Mouse (Mus musculus) small intestine, adult 2 months (tissue): ENCODE measurements around the gene Amer3.

Experiments
- CTCF ChIP-seq: fragments of 200-500 bp; IDR thresholded peaks from 2 replicates; pipeline ENCODE4 v1.5.1; 2012; ENCODE audit warnings: low read depth, mild to moderate bottlenecking, control low read depth, inconsistent platforms, low read length, moderate library complexity, mixed read lengths; ENCODE audit not compliant: insufficient replicate concordance, insufficient read length; ENCODE audit errors: extremely low read depth
- POLR2A ChIP-seq: fragments of 200-500 bp; IDR thresholded peaks from 2 replicates; pipeline ENCODE4 v1.6.1; 2012; ENCODE audit warnings: low read depth, mild to moderate bottlenecking, control low read depth, inconsistent platforms, low read length, moderate library complexity

DNA sequence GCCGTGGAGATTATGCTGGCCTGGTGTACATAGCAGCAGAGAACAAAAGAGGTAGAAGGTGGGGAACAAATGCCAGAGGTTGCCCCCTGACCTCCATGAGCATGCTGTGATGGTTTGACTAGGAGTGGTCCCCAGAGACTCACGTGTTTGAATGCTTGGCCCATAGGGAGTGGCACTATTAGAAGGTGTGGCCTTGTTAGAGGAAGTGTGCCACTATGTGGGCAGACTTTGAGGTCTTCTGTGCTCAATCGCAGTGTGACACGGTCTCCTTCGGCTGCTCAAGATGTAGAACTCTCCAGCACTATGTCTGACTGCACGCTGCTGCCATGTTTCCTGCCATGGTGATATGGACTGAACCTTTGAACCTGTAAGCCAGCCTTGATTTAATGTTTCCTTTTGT, 6.2 kb upstream of the Amer3 start:
- TF ChIP-seq CTCF (no peak), POLR2A (no peak)
